Mouse (Mus musculus): ENCODE results near the gene Elovl2. TPM values are rescaled to one million over a fixed set of nuclear protein-coding genes. Genes with fewer than 3 reads are reported as not detected.
"Not testable (repeated sequence)": the region's sequence is repeated elsewhere in the genome, so short reads cannot be mapped to it uniquely, and the experiment has no call there.

Gene Elovl2
- total and polyA plus RNA-seq, 2 experiments from 2014 or later = 30.0 to 31.5 TPM

- ATAC-seq = no peak
- H3K4me1 ChIP-seq (ENCODE audit: insufficient read depth) = 0 out of 2 replicates have a peak, but pooled peaks cover 4% of the 10 kb centered on the region
- no peak overlapping the region for H3K27ac ChIP-seq (ENCODE audit: low read depth, low read length)
- no peak overlapping the region for H3K4me3 ChIP-seq (ENCODE audit: low read depth, low read length)
- H3K36me3 ChIP-seq (ENCODE audit: insufficient read depth) = no peaks in the 10 kb centered on the region
- 90% methylated on average over 7 of the region's 7 CpGs for WGBS
- no peak overlapping the region for H3K4me2 ChIP-seq (ENCODE audit: low read depth)
- H3K9me3 ChIP-seq (ENCODE audit: low read length) = no peaks in the 10 kb centered on the region
- H3K27me3 ChIP-seq (ENCODE audit: insufficient read depth, low read length) = no peaks in the 10 kb centered on the region
- no peak overlapping the region for H3K9ac ChIP-seq
- no peak for DNase-seq
- TF ChIP-seq CTCF (IDR thresholded peaks at IDR 0.05; ENCODE audit: low read depth) = no peak
These were observed 32.5 kb upstream of the Elovl2 start for GRCm38 (mm10) chr13:41252736-41253135.

- WGBS = 82% methylated on average over 6 of the region's 6 CpGs
- Histone ChIP-seq H3K4me3 (ENCODE audit: low read depth, low read length) (no peak overlapping the region), H3K36me3 (ENCODE audit: insufficient read depth) (no peaks in the 10 kb centered on the region), H3K4me1 (ENCODE audit: insufficient read depth) (0 out of 2 replicates have a peak, but pooled peaks cover 4% of the 10 kb centered on the region), H3K27me3 (ENCODE audit: insufficient read depth, low read length) (no peaks in the 10 kb centered on the region), H3K4me2 (ENCODE audit: low read depth) (no peak overlapping the region), H3K27ac (ENCODE audit: low read depth, low read length) (no peak overlapping the region), H3K9ac (no peak overlapping the region), H3K9me3 (ENCODE audit: low read length) (no peaks in the 10 kb centered on the region)
- no peak for ATAC-seq
- TF ChIP-seq CTCF (IDR thresholded peaks at IDR 0.05; ENCODE audit: low read depth) = no peak
- no peak for DNase-seq
These were observed 31.9 kb upstream of the Elovl2 start for GRCm38 (mm10) chr13:41252141-41252540.

GRCm38 (mm10) chr13:41251667-41252066 lies 31.5 kb upstream of the Elovl2 start:
- ATAC-seq (no peak), DNase-seq (no peak)
- no peaks in the 10 kb centered on the region for H3K9me3 ChIP-seq (ENCODE audit: low read length)
- WGBS = 83% methylated on average over 5 of the region's 5 CpGs
- H3K27me3 ChIP-seq (ENCODE audit: insufficient read depth, low read length) = no peaks in the 10 kb centered on the region
- peak overlapping the region; percentile 67 for H3K4me2 ChIP-seq (ENCODE audit: low read depth)
- H3K36me3 ChIP-seq (ENCODE audit: insufficient read depth) = no peaks in the 10 kb centered on the region
- no peak overlapping the region for H3K9ac ChIP-seq
- TF ChIP-seq CTCF (IDR thresholded peaks at IDR 0.05; ENCODE audit: low read depth) = no peak
- no peak overlapping the region for H3K4me3 ChIP-seq (ENCODE audit: low read depth, low read length)
- H3K27ac ChIP-seq (ENCODE audit: low read depth, low read length) = no peak overlapping the region
- H3K4me1 ChIP-seq (ENCODE audit: insufficient read depth) = 0 out of 2 replicates have a peak, but pooled peaks cover 4% of the 10 kb centered on the region

- Histone ChIP-seq H3K4me3 (ENCODE audit: low read depth, low read length) (peak overlapping the region; percentile 87; the same call in 1 of the 2 replicates), H3K4me2 (ENCODE audit: low read depth) (peak overlapping the region; percentile 67)
- ATAC-seq; H3K9ac ChIP-seq; H3K27me3 ChIP-seq (ENCODE audit: insufficient read depth, low read length); H3K4me1 ChIP-seq (ENCODE audit: insufficient read depth); H3K9me3 ChIP-seq (ENCODE audit: low read length); H3K36me3 ChIP-seq (ENCODE audit: insufficient read depth); H3K27ac ChIP-seq (ENCODE audit: low read depth, low read length); DNase-seq: not testable (repeated sequence)
- 90% methylated on average over 5 of the region's 5 CpGs for WGBS
These were observed 31.0 kb upstream of the Elovl2 start for GRCm38 (mm10) chr13:41251232-41251631.

GRCm38 (mm10) chr13:41250318-41250981 lies 30.2 kb upstream of the Elovl2 start:
- H3K4me1 ChIP-seq (ENCODE audit: insufficient read depth) = 0 out of 2 replicates have a peak, but pooled peaks cover 4% of the 10 kb centered on the region
- no peaks in the 10 kb centered on the region for H3K36me3 ChIP-seq (ENCODE audit: insufficient read depth)
- peak overlapping the region; percentile 67 for H3K4me2 ChIP-seq (ENCODE audit: low read depth)
- no peaks in the 10 kb centered on the region for H3K27me3 ChIP-seq (ENCODE audit: insufficient read depth, low read length)
- WGBS = 2% methylated on average over 27 of the region's 27 CpGs
- TF ChIP-seq CTCF (IDR thresholded peaks at IDR 0.05; ENCODE audit: low read depth) = no peak
- H3K4me3 ChIP-seq (ENCODE audit: low read depth, low read length) = peak overlapping the region; percentile 87
- peak overlapping the region; percentile 93 for H3K9ac ChIP-seq
- DNase-seq (peak; percentile 44), ATAC-seq (no peak)
- H3K27ac ChIP-seq (ENCODE audit: low read depth, low read length) = peak overlapping the region; percentile 89
- no peaks in the 10 kb centered on the region for H3K9me3 ChIP-seq (ENCODE audit: low read length)

- peak; percentile 47 for TF ChIP-seq CTCF (IDR thresholded peaks at IDR 0.05; ENCODE audit: low read depth)
- Histone ChIP-seq H3K4me3 (ENCODE audit: low read depth, low read length) (peak within 1 kb of the TSS; percentile 87), H3K27me3 (ENCODE audit: insufficient read depth, low read length) (no peaks in the 10 kb centered on the region), H3K9ac (peak within 1 kb of the TSS; percentile 93), H3K4me1 (ENCODE audit: insufficient read depth) (0 out of 2 replicates have a peak, but pooled peaks cover 4% of the 10 kb centered on the region), H3K27ac (ENCODE audit: low read depth, low read length) (peak within 1 kb of the TSS; percentile 89), H3K36me3 (ENCODE audit: insufficient read depth) (no peaks in the 10 kb centered on the region), H3K4me2 (ENCODE audit: low read depth) (peak within 1 kb of the TSS; percentile 67), H3K9me3 (ENCODE audit: low read length) (no peaks in the 10 kb centered on the region)
- WGBS = 4% methylated on average over 76 of the region's 78 CpGs
- peak; percentile 99 for ATAC-seq
- DNase-seq = peak; percentile 98
These were observed 29.5 kb upstream of the Elovl2 start, which contains the start of gene Smim13 for GRCm38 (mm10) chr13:41249538-41250317. Gene Smim13, plus strand, starts transcription at chr13:41249844.
